Mouse (Mus musculus) limb, embryonic 12.5 days (tissue): ENCODE results near the gene Gm20708. TPM values are rescaled to one million over a fixed set of nuclear protein-coding genes. Genes with fewer than 3 reads are reported as not detected.
"Not testable (repeated sequence)": the region's sequence is repeated elsewhere in the genome, so short reads cannot be mapped to it uniquely, and the experiment has no call there.

ENCODE experiments used
- ATAC-seq: fragments of 200-750 bp; cut with Nextera tagmentation; 2 replicates; pipeline ENCODE4 v1.8.0; 2017; ENCODE audit warnings: low read depth, moderate TSS enrichment; ENCODE audit not compliant: insufficient number of reproducible peaks, insufficient read depth, low FRiP score, low TSS enrichment
- H3K27ac ChIP-seq: fragments of 300-500 bp; sonication (generic); 2 replicates; pipeline ENCODE4 v1.5.1; 2016; ENCODE audit warnings: mild to moderate bottlenecking, moderate library complexity
- H3K27me3 ChIP-seq: fragments of 300-500 bp; sonication (generic); 2 replicates; pipeline ENCODE4 v1.6.1; 2016; ENCODE audit warnings: mild to moderate bottlenecking, moderate library complexity
- H3K36me3 ChIP-seq: fragments of 300-500 bp; sonication (generic); 2 replicates; pipeline ENCODE4 v1.6.1; 2016; ENCODE audit warnings: mild to moderate bottlenecking, moderate library complexity
- H3K4me1 ChIP-seq: fragments of 300-500 bp; sonication (generic); replicated peaks from 2 replicates; pipeline ENCODE4 v1.6.1; 2016
- H3K4me2 ChIP-seq: fragments of 300-500 bp; sonication (generic); 2 replicates; pipeline ENCODE4 v1.6.1; 2016; ENCODE audit warnings: mild to moderate bottlenecking, moderate library complexity
- H3K4me3 ChIP-seq: fragments of 300-500 bp; sonication (generic); replicated peaks from 2 replicates; pipeline ENCODE4 v1.5.1; 2016; ENCODE audit warnings: mild to moderate bottlenecking
- H3K9ac ChIP-seq: fragments of 300-500 bp; sonication (generic); replicated peaks from 2 replicates; pipeline ENCODE4 v1.6.1; 2016; ENCODE audit warnings: mild to moderate bottlenecking, moderate library complexity
- H3K9me3 ChIP-seq: fragments of 300-500 bp; sonication (generic); 2 replicates; pipeline ENCODE4 v1.6.1; 2016; ENCODE audit warnings: mild to moderate bottlenecking, moderate library complexity
- WGBS: fragments of 180-500 bp; shearing (Covaris S2); methylation state at CpG from one replicate; pipeline ENCODE4 v1.1.7; 2016; 5-methylcytosine and 5-hydroxymethylcytosine counted together
- polyA plus RNA-seq: library from polyadenylated mRNA; unstranded; fragments of >200 nt; fragmentation: Nextera tagmentation; extraction: Ambion mirVana; gene quantifications from 2 replicates; pipeline ENCODE4 v1.2.1, GENCODE M21; 2016

Gene Gm20708
- polyA plus RNA-seq, 1 experiment from 2014 or later = 0.58 TPM

DNA sequence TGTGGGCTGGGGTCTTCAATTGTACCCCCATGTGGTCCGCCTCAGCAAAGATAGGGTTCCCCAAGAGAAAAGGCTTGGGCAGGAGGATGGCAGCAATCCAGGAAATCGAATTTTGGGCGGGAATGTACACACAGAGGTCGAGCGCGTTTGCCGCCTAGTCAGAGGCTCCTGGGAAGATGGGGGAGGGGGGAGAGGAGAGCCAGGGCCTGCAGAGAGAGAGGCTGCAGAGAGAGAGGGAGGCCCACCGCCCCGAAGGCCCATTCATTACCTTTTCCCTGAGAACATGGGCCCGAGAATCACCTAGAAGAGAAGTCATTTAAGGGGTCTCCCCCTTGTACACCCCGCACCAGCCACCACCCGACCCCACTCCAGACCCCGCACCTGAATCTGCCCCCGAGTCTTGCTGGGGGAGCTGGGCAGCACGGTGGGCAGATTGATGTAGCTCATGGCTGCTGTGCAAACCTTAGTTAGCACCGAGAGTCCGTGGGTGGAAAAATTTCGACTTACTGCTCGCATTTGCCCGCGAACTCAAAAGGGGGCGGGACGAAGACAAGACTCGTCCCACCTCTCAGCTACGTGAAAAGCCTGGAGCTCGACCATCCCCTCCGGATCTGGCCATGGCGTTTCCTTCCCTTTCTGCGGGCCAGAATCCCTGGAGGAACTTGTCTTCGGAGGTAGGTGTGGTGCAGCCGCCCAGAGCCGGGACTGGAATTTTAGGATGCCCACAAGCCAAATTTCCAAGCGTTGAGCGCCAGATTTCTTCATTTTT, 16.0 kb downstream of the Gm20708 start, which contains the start of the genes Afmid and Tk1:
Gene Afmid, plus strand, starts transcription at position 592 of the 769 bp plus-strand sequence.
Gene Tk1, minus strand, starts transcription at position 760 of the 769 bp plus-strand sequence.
- peaks cover 36% of the 10 kb centered on the region for H3K36me3 ChIP-seq
- H3K4me2 ChIP-seq = peak within 1 kb of the TSS; percentile 82
- H3K4me1 ChIP-seq = peaks cover 46% of the 10 kb centered on the region
- H3K9me3 ChIP-seq = no peaks in the 10 kb centered on the region
- WGBS = under 1% methylated on average over 34 of the region's 34 CpGs
- ATAC-seq = peak; percentile 57
- peak within 1 kb of the TSS; percentile 65 for H3K9ac ChIP-seq
- H3K4me3 ChIP-seq = peak within 1 kb of the TSS; percentile 55
- no peaks in the 10 kb centered on the region for H3K27me3 ChIP-seq
- peak within 1 kb of the TSS; percentile 97 for H3K27ac ChIP-seq

GRCm38 (mm10) chr11:117826164-117826563, 16.7 kb downstream of the Gm20708 start:
- H3K9me3 ChIP-seq = no peaks in the 10 kb centered on the region
- H3K4me3 ChIP-seq = peak overlapping the region; percentile 55
- no peaks in the 10 kb centered on the region for H3K27me3 ChIP-seq
- peaks cover 46% of the 10 kb centered on the region for H3K4me1 ChIP-seq
- WGBS = 4% methylated on average over 5 of the region's 5 CpGs
- peak; percentile 39; the same call in 1 of the 2 replicates for ATAC-seq
- peak overlapping the region; percentile 65 for H3K9ac ChIP-seq
- H3K4me2 ChIP-seq = peak overlapping the region; percentile 82
- H3K36me3 ChIP-seq = peaks cover 29% of the 10 kb centered on the region
- peak overlapping the region; percentile 97 for H3K27ac ChIP-seq

GRCm38 (mm10) chr11:117826916-117827315, 17.4 kb downstream of the Gm20708 start:
- no peaks in the 10 kb centered on the region for H3K27me3 ChIP-seq
- 66% methylated on average over 8 of the region's 8 CpGs for WGBS
- no peak for ATAC-seq
- H3K36me3 ChIP-seq = peaks cover 22% of the 10 kb centered on the region
- H3K9ac ChIP-seq = 0 out of 2 replicates have a peak overlapping the region, but pooled peaks have one; percentile 65
- no peaks in the 10 kb centered on the region for H3K9me3 ChIP-seq
- H3K4me1 ChIP-seq = peaks cover 48% of the 10 kb centered on the region
- H3K4me2 ChIP-seq = peak overlapping the region; percentile 82
- H3K27ac ChIP-seq = peak overlapping the region; percentile 97
- 0 out of 2 replicates have a peak overlapping the region, but pooled peaks have one; percentile 55 for H3K4me3 ChIP-seq

GRCm38 (mm10) chr11:117827386-117827785, 17.9 kb downstream of the Gm20708 start:
- Histone ChIP-seq H3K4me3 (no peak overlapping the region), H3K9me3 (no peaks in the 10 kb centered on the region), H3K9ac (no peak overlapping the region), H3K27me3 (no peaks in the 10 kb centered on the region), H3K36me3 (peaks cover 17% of the 10 kb centered on the region), H3K4me2 (0 out of 2 replicates have a peak overlapping the region, but pooled peaks have one; percentile 82), H3K27ac (peak overlapping the region; percentile 97; the same call in 1 of the 2 replicates), H3K4me1 (peaks cover 52% of the 10 kb centered on the region)
- no peak for ATAC-seq
- WGBS = 26% methylated on average over 3 of the region's 3 CpGs

DNA sequence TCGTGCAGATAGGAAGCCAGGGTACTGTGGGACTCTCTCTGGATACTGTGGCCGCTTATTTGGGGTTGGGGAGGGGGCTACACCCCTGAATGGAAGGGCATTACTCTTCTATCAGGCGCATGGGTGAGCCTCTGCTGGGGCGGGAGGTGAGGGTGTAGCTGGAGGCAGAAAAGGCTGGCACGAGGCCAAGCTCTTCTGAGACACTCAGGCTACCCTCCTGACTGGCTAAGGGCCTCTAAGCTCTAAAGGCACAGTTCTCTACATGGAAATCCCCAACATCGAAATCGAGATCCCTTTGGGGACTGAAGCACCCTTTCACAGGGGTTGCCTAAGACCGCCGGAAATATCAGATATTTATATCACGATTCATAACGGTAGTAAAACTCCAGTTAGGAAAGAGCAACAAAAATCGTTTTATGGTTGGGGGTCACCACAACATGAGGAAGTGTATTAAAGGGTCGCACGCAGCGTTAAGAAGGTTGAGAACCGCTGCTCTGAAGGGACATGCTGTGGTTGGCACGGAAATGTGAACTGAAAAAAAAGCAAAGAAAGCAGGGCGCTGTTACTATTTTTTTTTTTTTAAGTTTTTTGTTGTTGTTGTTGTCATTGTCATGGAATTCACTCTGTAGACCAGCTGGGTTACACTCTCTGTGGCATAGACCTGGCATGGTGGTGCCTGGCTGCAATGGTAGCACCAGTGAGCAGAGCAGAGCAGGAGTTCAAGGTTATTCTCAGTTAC, 18.9 kb downstream of the Gm20708 start:
- peak overlapping the region; percentile 14; the same call in 1 of the 2 replicates for H3K27ac ChIP-seq
- no peak overlapping the region for H3K4me2 ChIP-seq
- ATAC-seq = no peak
- H3K4me3 ChIP-seq = no peak overlapping the region
- H3K27me3 ChIP-seq = no peaks in the 10 kb centered on the region
- peaks cover 53% of the 10 kb centered on the region for H3K4me1 ChIP-seq
- H3K9me3 ChIP-seq = no peaks in the 10 kb centered on the region
- WGBS = 77% methylated on average over 18 of the region's 18 CpGs
- 0 out of 2 replicates have a peak overlapping the region, but pooled peaks have one; percentile 24 for H3K9ac ChIP-seq
- H3K36me3 ChIP-seq = peaks cover 8% of the 10 kb centered on the region; the same call in 1 of the 2 replicates

GRCm38 (mm10) chr11:117828888-117829604, 19.6 kb downstream of the Gm20708 start:
- no peak for ATAC-seq
- H3K4me3 ChIP-seq = no peak overlapping the region

GRCm38 (mm10) chr11:117829671-117830215, 20.3 kb downstream of the Gm20708 start:
- no peak for ATAC-seq
- Histone ChIP-seq H3K4me3 (no peak overlapping the region), H3K27ac (peak overlapping the region; percentile 29; the same call in 1 of the 2 replicates), H3K4me2 (no peak overlapping the region), H3K9me3 (no peaks in the 10 kb centered on the region), H3K9ac (no peak overlapping the region), H3K4me1 (peaks cover 45% of the 10 kb centered on the region), H3K36me3 (no peaks in the 10 kb centered on the region), H3K27me3 (no peaks in the 10 kb centered on the region)
- 76% methylated on average over 2 of the region's 2 CpGs for WGBS

More at GRCm38 (mm10) chr11:117828888-117829604, 19.6 kb downstream of the Gm20708 start:
- 0 out of 2 replicates have a peak overlapping the region, but pooled peaks have one; percentile 41 for H3K27ac ChIP-seq
- peaks cover 50% of the 10 kb centered on the region for H3K4me1 ChIP-seq
- H3K9me3 ChIP-seq = no peaks in the 10 kb centered on the region
- 59% methylated on average over 9 of the region's 9 CpGs for WGBS
- H3K36me3 ChIP-seq = peaks cover under 1% of the 10 kb centered on the region; the same call in 1 of the 2 replicates
- no peaks in the 10 kb centered on the region for H3K27me3 ChIP-seq
- H3K4me2 ChIP-seq = no peak overlapping the region
- no peak overlapping the region for H3K9ac ChIP-seq

DNA sequence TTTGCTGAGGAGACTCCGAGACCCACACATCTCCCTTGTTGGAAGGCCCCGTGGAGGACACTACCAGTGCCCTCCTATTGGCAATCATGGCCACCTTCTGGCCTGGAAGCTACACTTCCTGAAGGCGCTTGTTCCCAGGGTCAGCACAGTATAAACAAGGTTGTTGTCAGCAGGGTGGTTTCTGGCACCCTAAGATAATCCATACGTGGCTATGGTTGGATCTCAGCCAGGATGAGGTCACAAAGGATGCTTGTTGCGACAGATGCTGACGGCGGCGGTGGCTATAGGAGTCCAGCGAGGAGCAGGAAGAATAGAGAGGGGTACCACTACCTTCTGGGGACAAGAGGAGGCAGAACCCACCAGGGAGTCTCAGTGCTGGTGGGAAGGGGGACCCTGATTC, 20.9 kb downstream of the Gm20708 start:
- H3K9me3 ChIP-seq = no peaks in the 10 kb centered on the region
- no peak overlapping the region for H3K4me2 ChIP-seq
- WGBS = 85% methylated on average over 9 of the region's 9 CpGs
- ATAC-seq = no peak
- H3K4me1 ChIP-seq = peaks cover 41% of the 10 kb centered on the region
- peak overlapping the region; percentile 29; the same call in 1 of the 2 replicates for H3K27ac ChIP-seq
- H3K27me3 ChIP-seq = no peaks in the 10 kb centered on the region
- no peak overlapping the region for H3K9ac ChIP-seq
- no peaks in the 10 kb centered on the region for H3K36me3 ChIP-seq
- no peak overlapping the region for H3K4me3 ChIP-seq

DNA sequence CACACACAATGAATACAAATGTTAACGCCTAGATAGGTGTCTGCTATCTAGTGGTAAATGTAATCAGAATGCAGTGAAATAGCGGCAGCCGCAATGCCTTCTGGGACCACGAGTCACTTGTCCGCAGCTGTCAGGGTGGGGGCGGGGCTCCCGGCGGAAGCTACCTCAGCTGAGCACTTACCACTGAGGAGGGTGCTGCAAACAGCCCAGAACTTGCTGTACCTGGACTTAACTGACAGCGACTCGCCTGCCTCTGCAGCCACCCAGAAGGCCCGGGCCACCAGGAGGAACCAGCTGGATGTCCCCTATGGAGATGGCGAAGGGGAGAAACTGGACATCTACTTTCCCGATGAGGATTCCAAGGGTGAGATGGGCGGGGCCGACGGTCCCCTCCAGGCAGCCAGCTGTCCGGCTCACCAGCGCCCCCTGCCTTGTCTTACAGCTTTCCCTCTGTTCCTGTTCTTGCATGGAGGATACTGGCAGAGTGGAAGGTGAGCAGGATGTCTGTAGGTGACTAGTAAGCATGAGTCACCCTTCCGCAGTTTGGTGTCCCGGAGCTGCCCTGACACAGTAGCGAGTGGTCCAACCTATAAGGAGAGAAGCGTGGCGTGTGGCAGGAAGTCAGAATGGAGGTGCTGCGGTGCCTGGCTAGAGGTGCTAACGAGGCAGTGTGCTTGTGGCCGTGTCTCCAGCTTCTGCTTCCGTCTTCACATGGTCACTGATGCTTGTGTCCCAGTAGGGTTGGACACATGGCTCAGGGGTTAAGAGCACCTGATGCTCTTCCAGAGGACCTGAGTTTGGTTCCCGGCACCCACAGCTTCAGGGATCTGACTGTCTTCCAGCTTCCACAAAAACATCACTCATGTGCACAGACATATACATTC, 22.9 kb downstream of the Gm20708 start:
- WGBS = 17% methylated on average over 28 of the region's 28 CpGs
- Histone ChIP-seq H3K4me3 (peak overlapping the region; percentile 27), H3K9ac (no peak overlapping the region), H3K4me1 (peaks cover 30% of the 10 kb centered on the region), H3K9me3 (no peaks in the 10 kb centered on the region), H3K27ac (no peak overlapping the region), H3K4me2 (peak overlapping the region; percentile 50), H3K36me3 (no peaks in the 10 kb centered on the region), H3K27me3 (no peaks in the 10 kb centered on the region)
- no peak for ATAC-seq

DNA sequence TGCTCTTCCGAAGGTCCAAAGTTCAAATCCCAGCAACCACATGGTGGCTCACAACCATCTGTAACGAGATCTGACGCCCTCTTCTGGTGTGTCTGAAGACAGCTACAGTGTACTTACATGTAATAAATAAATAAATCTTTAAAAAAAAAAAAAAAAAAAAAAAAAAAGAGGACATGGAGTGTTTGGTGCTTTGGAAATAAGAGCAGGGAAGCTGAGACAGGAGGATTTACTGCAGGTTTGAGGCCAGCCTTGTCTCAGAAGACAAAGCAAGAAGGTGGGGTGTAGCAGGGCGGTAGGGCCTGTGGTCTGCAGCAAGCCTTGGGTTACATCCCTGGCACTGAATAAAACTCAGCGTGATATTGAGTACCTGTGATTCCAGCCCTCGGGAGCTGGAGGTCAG, 24.0 kb downstream of the Gm20708 start:
- not testable (repeated sequence) for H3K27ac ChIP-seq, H3K4me3 ChIP-seq, H3K9ac ChIP-seq, ATAC-seq, H3K27me3 ChIP-seq, H3K36me3 ChIP-seq, H3K9me3 ChIP-seq, H3K4me2 ChIP-seq
- WGBS = 72% methylated on average over 6 of the region's 6 CpGs
- H3K4me1 ChIP-seq = peaks cover 22% of the 10 kb centered on the region
